Mouse (Mus musculus) stomach, embryonic 16.5 days (tissue): ENCODE data around the gene Trappc13. TPM values are rescaled to one million over a fixed set of nuclear protein-coding genes. Genes with fewer than 3 reads are reported as not detected.

ENCODE experiments used
- ATAC-seq: fragments of 200-750 bp; cut with Nextera tagmentation; 2 replicates; pipeline ENCODE4 v1.8.0; 2017; ENCODE audit warnings: moderate number of reproducible peaks, moderate TSS enrichment; ENCODE audit not compliant: insufficient read depth, low FRiP score
- H3K27ac ChIP-seq: fragments of 300-500 bp; sonication (generic); 2 replicates; pipeline ENCODE4 v1.5.1; 2014; ENCODE audit warnings: low read length
- H3K27me3 ChIP-seq: fragments of 300-500 bp; sonication (generic); 2 replicates; pipeline ENCODE4 v1.6.1; 2014; ENCODE audit warnings: low read length, control low read depth, mixed read lengths; ENCODE audit not compliant: control insufficient read depth, insufficient read depth
- H3K36me3 ChIP-seq: fragments of 300-500 bp; sonication (generic); 2 replicates; pipeline ENCODE4 v1.6.1; 2014; ENCODE audit warnings: low read length; ENCODE audit not compliant: control insufficient read depth, insufficient read depth
- H3K4me1 ChIP-seq: fragments of 300-500 bp; sonication (generic); 2 replicates; pipeline ENCODE4 v1.6.1; 2014; ENCODE audit warnings: low read length, control low read depth, mixed read lengths; ENCODE audit not compliant: control insufficient read depth, insufficient read depth
- H3K4me2 ChIP-seq: fragments of 300-500 bp; sonication (generic); 2 replicates; pipeline ENCODE4 v1.6.1; 2014; ENCODE audit warnings: low read depth, low read length, mixed read lengths
- H3K4me3 ChIP-seq: fragments of 300-500 bp; sonication (generic); replicated peaks from 2 replicates; pipeline ENCODE4 v1.5.1; 2014; ENCODE audit warnings: mild to moderate bottlenecking, low read length
- H3K9ac ChIP-seq: fragments of 300-500 bp; sonication (generic); 2 replicates; pipeline ENCODE4 v1.6.1; 2014; ENCODE audit warnings: low read length
- H3K9me3 ChIP-seq: fragments of 300-500 bp; sonication (generic); replicated peaks from 2 replicates; pipeline ENCODE4 v1.6.1; 2016; ENCODE audit warnings: low read length, control low read depth; ENCODE audit not compliant: control insufficient read depth
- WGBS: fragments of 180-500 bp; shearing (Covaris S2); extraction: QIAGEN DNeasy Blood & Tissue Kit; methylation state at CpG from one replicate; pipeline ENCODE4 v1.1.7; 2014; 5-methylcytosine and 5-hydroxymethylcytosine counted together
- polyA plus RNA-seq: library from polyadenylated mRNA; unstranded; fragments of >200 nt; fragmentation: Nextera tagmentation; extraction: Ambion mirVana; gene quantifications from 2 replicates; pipeline ENCODE4 v1.2.1, GENCODE M21; 2015

The Trappc13 gene
- polyA plus RNA-seq, 1 experiment from 2014 or later, result 58.7 TPM

DNA sequence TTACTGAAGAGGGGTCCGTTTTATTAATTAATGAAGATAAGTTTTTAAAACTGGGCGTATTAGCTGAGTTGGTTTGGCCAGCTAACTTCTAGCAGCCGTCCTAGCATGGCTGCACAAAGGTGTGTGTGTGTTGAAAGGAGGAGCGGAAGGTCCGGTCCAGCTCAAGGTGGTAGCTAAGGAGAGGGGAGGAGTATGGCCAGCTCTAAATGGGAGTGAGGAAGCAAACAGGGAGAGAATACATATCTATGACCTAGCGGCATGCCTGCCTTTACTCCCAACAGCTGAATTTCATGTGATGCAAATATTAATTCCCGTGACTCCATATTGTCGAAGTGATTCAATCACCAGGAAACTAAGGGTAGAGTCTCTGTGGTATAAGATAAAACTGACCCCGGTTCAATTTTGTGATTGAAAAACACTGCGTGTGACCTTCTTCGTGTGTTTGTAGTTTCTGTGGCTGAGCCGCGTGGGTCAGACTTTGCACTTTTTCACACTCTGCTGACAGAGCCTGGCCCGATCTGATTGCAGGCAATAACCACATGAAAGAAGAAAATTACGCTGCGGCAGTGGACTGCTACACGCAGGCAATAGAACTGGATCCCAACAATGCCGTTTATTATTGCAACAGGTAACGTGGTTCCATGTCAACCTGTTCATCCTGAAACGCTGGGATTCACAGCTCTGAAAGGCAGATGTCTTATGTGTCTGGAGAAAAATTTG, 54.4 kb downstream of the Trappc13 start:
- Histone ChIP-seq H3K9me3 (no peaks in the 10 kb centered on the region), H3K4me2 (no peak overlapping the region), H3K9ac (no peak overlapping the region), H3K27ac (no peak overlapping the region), H3K36me3 (no peaks in the 10 kb centered on the region), H3K4me3 (no peak overlapping the region), H3K27me3 (no peaks in the 10 kb centered on the region), H3K4me1 (0 out of 2 replicates have a peak, but pooled peaks cover 7% of the 10 kb centered on the region)
- ATAC-seq, result no peak
- 86% methylated on average over 20 of the region's 20 CpGs for WGBS

DNA sequence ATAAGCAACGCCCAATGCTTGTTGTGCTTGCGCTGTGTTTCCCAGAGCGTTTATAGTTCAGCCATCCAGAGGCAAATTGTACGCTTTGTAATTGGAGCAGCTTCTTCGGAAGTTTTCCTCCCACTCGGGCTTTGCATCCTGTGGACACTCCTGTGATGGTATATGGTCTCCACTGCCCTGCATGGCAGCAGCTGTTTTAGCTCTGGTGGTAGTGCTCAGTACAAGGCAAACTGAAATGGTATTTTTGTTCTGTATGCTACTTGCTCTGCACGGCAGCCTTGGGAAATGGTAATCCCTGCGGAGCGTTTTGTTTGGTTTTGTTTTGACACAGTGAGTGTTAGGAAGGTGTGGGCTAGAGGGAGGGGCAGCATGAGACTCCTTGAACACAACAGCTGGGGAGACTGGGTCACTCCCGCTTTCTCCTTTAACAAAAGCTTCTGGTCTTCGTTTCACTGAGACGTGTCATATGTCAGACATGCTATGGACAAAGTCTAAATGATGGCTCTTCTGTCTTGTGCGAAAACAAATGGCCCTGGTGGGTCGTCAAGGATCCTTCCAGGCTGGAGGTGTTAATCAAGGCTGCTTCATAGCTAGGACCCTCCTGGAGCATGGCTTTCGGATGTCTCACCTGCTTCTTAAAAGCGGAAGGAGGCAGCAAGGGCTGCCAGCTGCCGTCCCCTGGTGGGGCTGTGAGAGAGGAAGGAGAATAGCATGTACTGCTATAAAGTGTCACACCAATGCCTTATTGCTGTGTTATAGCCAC, 56.0 kb downstream of the Trappc13 start:
- Histone ChIP-seq H3K27me3 (no peaks in the 10 kb centered on the region), H3K27ac (peak overlapping the region; percentile 22; the same call in 1 of the 2 replicates), H3K36me3 (no peaks in the 10 kb centered on the region), H3K9ac (no peak overlapping the region), H3K4me3 (0 out of 2 replicates have a peak overlapping the region, but pooled peaks have one; percentile 15), H3K9me3 (no peaks in the 10 kb centered on the region), H3K4me1 (0 out of 2 replicates have a peak, but pooled peaks cover 7% of the 10 kb centered on the region), H3K4me2 (peak overlapping the region; percentile 24; the same call in 1 of the 2 replicates)
- WGBS, result 41% methylated on average over 17 of the region's 17 CpGs
- ATAC-seq, result no peak; the same call in 1 of the 2 replicates

DNA sequence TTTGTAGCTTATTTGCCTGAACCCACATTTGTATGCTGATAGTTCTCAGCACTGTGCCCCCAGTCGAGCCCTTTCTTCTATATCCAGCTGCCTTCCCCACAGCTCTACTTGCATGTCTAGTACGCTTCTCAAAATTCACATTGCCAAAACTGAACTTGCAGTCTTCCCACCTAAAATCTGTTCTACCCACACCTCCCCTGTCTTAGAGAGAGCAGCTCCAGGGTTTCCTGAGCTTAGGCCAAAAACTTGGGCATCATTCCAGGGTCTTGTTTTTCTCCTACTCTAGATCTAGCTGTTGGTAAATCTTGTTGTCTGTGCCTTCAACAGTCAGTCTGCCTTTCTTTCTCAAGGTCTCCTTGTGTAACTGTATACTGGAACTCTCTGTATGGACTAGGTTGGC, 63.4 kb downstream of the Trappc13 start:
- Histone ChIP-seq H3K4me3 (no peak overlapping the region), H3K9me3 (no peaks in the 10 kb centered on the region), H3K36me3 (no peaks in the 10 kb centered on the region), H3K4me2 (no peak overlapping the region), H3K27ac (no peak overlapping the region), H3K9ac (no peak overlapping the region), H3K4me1 (no peaks in the 10 kb centered on the region), H3K27me3 (no peaks in the 10 kb centered on the region)
- 82% methylated on average over 2 of the region's 2 CpGs for WGBS
- ATAC-seq, result no peak

DNA sequence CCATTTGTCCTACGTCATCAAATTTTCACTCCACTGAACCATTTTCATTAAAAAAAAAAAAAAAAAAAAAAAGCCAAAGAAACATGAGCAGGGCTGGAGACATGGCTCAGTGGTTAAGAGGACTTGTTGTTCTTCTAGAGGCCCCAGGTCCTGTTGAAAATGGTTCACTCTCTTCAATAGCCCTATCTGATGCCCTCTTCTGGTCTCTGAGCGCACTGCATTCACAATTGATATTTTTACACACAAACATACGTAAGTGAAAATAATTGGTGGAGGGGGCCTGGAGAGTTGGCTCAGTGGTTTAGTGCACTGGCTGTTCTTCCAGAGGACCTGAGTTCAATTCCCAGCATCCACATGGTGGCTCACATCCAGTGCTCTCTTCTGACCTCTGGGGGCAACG, 64.5 kb downstream of the Trappc13 start:
- no peaks in the 10 kb centered on the region for H3K4me1 ChIP-seq
- H3K27me3 ChIP-seq, result no peaks in the 10 kb centered on the region
- no peak overlapping the region for H3K4me2 ChIP-seq
- no peak overlapping the region for H3K9ac ChIP-seq
- H3K36me3 ChIP-seq, result no peaks in the 10 kb centered on the region
- H3K27ac ChIP-seq, result no peak overlapping the region
- WGBS, result 95% methylated on average over 4 of the region's 4 CpGs
- no peak overlapping the region for H3K4me3 ChIP-seq
- no peaks in the 10 kb centered on the region for H3K9me3 ChIP-seq
- no peak for ATAC-seq

DNA sequence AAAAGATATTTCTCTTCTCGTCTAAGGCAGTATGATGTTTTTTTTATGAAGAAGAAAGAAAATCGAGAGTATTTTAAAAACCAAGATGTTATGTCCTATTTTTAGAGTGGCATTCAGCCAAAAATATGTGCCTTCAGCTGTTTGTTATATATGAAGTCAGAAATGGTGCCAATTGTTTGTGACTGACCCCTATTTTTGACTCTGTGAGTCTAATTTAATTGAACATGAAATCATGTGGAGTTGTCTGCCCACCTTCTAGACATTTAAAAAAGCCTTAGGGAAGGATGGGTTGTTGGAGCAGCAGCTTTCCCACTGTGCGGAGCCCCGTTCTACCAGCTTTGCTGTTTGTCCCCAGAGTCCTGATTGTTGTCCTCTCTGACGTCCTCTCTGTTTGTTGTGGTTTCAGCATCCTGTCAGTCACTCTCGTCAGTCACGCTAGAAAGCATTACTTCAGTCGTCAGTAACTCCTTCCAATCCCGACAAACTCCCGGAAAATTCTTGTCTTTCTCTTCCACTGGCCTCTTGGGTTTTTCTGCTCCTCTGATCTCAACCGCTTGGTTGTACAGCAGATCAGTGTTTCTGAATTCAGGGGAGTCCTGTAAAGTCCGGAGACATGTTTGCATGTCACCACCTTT, 65.9 kb downstream of the Trappc13 start:
- no peak overlapping the region for H3K9ac ChIP-seq
- no peak for ATAC-seq
- H3K4me3 ChIP-seq, result no peak overlapping the region
- no peak overlapping the region for H3K4me2 ChIP-seq
- no peaks in the 10 kb centered on the region for H3K27me3 ChIP-seq
- H3K9me3 ChIP-seq, result no peaks in the 10 kb centered on the region
- WGBS, result 66% methylated on average over 12 of the region's 12 CpGs
- H3K27ac ChIP-seq, result no peak overlapping the region
- H3K36me3 ChIP-seq, result no peaks in the 10 kb centered on the region
- H3K4me1 ChIP-seq, result peaks cover 3% of the 10 kb centered on the region; the same call in 1 of the 2 replicates

DNA sequence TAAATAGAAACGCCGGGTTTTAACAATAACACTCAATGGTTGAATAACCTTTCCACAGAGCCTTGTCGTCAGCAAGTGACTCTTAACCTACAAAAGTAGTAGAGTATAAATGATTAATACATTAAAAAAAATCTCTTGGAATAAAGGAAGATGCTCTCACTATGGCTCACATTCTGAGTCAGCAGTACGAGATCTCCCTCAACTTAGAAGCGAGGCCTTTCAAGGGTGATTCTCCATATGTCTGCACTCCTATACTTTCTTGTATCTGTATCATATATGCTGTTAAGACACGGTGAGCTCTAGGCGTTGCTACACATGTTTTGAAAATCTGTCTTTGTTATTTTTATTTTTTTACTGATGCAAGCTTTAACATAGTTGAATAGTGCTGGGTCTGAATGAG, 67.7 kb downstream of the Trappc13 start:
- Histone ChIP-seq H3K27ac (no peak overlapping the region), H3K9me3 (no peaks in the 10 kb centered on the region), H3K4me2 (peak overlapping the region; percentile 70), H3K27me3 (no peaks in the 10 kb centered on the region), H3K4me1 (peaks cover 3% of the 10 kb centered on the region; the same call in 1 of the 2 replicates), H3K4me3 (peak overlapping the region; percentile 77), H3K36me3 (no peaks in the 10 kb centered on the region), H3K9ac (peak overlapping the region; percentile 75; the same call in 1 of the 2 replicates)
- ATAC-seq, result no peak
- 42% methylated on average over 7 of the region's 7 CpGs for WGBS

DNA sequence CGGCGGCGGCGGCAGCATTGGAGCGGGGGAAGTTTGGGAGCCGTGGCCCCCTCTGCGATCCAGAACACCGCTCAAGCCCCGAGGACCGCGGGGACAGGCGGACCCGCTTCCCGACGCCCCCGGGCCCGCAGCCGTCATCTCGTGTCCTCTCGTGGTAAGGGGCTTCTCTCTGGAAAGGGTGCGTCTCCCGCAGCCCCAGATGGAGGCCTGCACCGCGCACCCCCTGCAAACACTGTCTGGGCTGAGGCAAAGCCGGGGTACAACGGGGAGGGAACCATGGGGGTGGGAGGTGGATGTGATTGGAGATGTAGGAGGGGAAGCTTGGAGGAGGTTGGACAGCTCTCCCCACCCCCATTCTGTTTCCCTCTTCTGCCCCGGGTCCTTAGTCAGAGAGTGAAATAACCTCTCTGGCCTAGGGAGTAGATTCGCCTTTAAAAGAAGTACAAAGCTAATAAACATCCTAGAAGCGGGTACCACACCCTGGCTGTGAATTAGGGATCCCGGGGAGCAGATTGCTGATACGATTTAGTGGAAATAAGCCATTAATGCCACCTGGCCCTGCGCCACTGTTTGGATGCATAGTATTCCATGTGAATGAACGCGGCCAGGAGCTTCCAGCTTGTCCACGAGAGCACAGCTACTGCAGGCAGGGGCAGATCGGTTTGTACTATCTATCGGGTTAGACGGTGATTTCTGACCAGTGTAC, 68.3 kb downstream of the Trappc13 start:
- Histone ChIP-seq H3K27ac (peak overlapping the region; percentile 21; the same call in 1 of the 2 replicates), H3K36me3 (no peaks in the 10 kb centered on the region), H3K4me3 (peak overlapping the region; percentile 77), H3K4me2 (peak overlapping the region; percentile 70), H3K4me1 (peaks cover 3% of the 10 kb centered on the region; the same call in 1 of the 2 replicates), H3K27me3 (no peaks in the 10 kb centered on the region), H3K9ac (peak overlapping the region; percentile 75), H3K9me3 (no peaks in the 10 kb centered on the region; the same call in 1 of the 2 replicates)
- ATAC-seq, result peak; percentile 56
- 2% methylated on average over 38 of the region's 38 CpGs for WGBS

DNA sequence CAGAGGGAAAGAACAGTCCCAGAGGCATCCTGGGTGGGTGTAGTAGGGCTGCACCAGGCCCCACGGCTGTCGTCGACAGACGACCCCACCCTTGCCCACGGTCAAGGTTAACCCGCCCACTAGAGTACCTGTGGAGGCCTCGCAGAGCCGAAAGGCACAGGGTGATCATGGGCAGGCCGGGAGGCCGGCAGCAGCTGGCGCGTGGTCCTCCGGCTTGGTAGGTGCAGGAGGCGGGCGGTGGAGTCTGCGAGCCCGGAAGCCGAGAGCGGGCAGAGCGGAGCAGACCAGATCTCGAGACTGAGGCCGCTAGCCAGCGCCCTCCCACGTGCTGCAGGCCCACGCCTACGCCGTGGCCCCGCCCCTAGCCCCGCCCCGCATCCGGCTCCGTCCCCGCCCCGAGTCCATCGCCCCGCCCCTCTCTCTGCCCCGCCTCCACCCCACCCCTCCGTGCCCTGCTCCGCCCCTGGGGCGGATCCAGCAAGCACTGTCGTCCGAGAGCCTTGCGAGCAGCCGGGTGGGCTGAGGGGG, 68.9 kb downstream of the Trappc13 start, which contains the start of the genes Nln and Sgtb:
TSS of gene Nln (minus strand) at position 327 of the 528 bp plus-strand sequence.
TSS of gene Sgtb (plus strand) at position 454 of the 528 bp plus-strand sequence.
- Histone ChIP-seq H3K27ac (peak within 1 kb of the TSS; percentile 76), H3K36me3 (no peaks in the 10 kb centered on the region; the same call in 1 of the 2 replicates), H3K4me2 (peak within 1 kb of the TSS; percentile 97), H3K9ac (peak within 1 kb of the TSS; percentile 83), H3K27me3 (no peaks in the 10 kb centered on the region), H3K9me3 (peaks cover 2% of the 10 kb centered on the region), H3K4me3 (peak within 1 kb of the TSS; percentile 77), H3K4me1 (peaks cover 3% of the 10 kb centered on the region; the same call in 1 of the 2 replicates)
- peak; percentile 98 for ATAC-seq
- WGBS, result 0% methylated on average over 37 of the region's 44 CpGs
